Mouse (Mus musculus) thymus, postnatal 10 days (tissue): ENCODE data around the gene Kcne4.
"Not testable (repeated sequence)": the region's sequence is repeated elsewhere in the genome, so short reads cannot be mapped to it uniquely, and the experiment has no call there.

Experiments used
- DNase-seq, 2 experiments: peaks; one replicate each; pipeline ENCODE4 v3.0.0; 2021; ENCODE audit warnings: low spot score in 2 of 2

Gene Kcne4

GRCm38 (mm10) chr1:78816639-78817038 is at the start of gene Kcne4:
TSS of gene Kcne4 (plus strand) at chr1:78816758.
- no peak for DNase-seq

- DNase-seq: no peak
Observed at GRCm38 (mm10) chr1:78781899-78782298, 34.7 kb upstream of the Kcne4 start.

GRCm38 (mm10) chr1:78784936-78785335 is 31.6 kb upstream of the Kcne4 start:
- not testable (repeated sequence) for DNase-seq

GRCm38 (mm10) chr1:78789744-78790143 is 26.8 kb upstream of the Kcne4 start:
- DNase-seq: no peak

GRCm38 (mm10) chr1:78807428-78807827 is 9.1 kb upstream of the Kcne4 start:
- no peak for DNase-seq

- no peak for DNase-seq
Observed at GRCm38 (mm10) chr1:78809819-78810218, 6.7 kb upstream of the Kcne4 start.

- no peak for DNase-seq
Observed at GRCm38 (mm10) chr1:78810904-78811303, 5.7 kb upstream of the Kcne4 start.

GRCm38 (mm10) chr1:78811975-78812490 is 4.5 kb upstream of the Kcne4 start:
- DNase-seq: no peak

GRCm38 (mm10) chr1:78817756-78818155 is 1.2 kb downstream of the Kcne4 start:
- no peak for DNase-seq

GRCm38 (mm10) chr1:78818630-78819526 is 2.3 kb downstream of the Kcne4 start:
- no peak for DNase-seq

GRCm38 (mm10) chr1:78819592-78819991 is 3.0 kb downstream of the Kcne4 start:
- DNase-seq: no peak

GRCm38 (mm10) chr1:78820176-78820575 is 3.6 kb downstream of the Kcne4 start:
- no peak for DNase-seq

- no peak for DNase-seq
Observed at GRCm38 (mm10) chr1:78821111-78821510, 4.6 kb downstream of the Kcne4 start.

- DNase-seq: no peak
Observed at GRCm38 (mm10) chr1:78821733-78822430, 5.3 kb downstream of the Kcne4 start.

GRCm38 (mm10) chr1:78825246-78825645 is 8.7 kb downstream of the Kcne4 start:
- DNase-seq: no peak

- DNase-seq: no peak
Observed at GRCm38 (mm10) chr1:78838468-78838867, 21.9 kb downstream of the Kcne4 start.

GRCm38 (mm10) chr1:78840769-78841168 is 24.2 kb downstream of the Kcne4 start:
- no peak for DNase-seq

- no peak for DNase-seq
Observed at GRCm38 (mm10) chr1:78845661-78846060, 29.1 kb downstream of the Kcne4 start.

- no peak for DNase-seq
Observed at GRCm38 (mm10) chr1:78846471-78846870, 29.9 kb downstream of the Kcne4 start.

- no peak for DNase-seq
Observed at GRCm38 (mm10) chr1:78852408-78853093, 36.0 kb downstream of the Kcne4 start.

GRCm38 (mm10) chr1:78853094-78853445 is 36.5 kb downstream of the Kcne4 start:
- no peak for DNase-seq

- no peak for DNase-seq
Observed at GRCm38 (mm10) chr1:78854306-78854705, 37.7 kb downstream of the Kcne4 start.
